Mouse (Mus musculus): ENCODE measurements at regions not wholly inside any gene's neighbourhood (a gene's known extent, or its start where the extent isn't known, plus 50 kb on each side); places are given as distances from the start of the nearest gene placed in this dataset.

DNA sequence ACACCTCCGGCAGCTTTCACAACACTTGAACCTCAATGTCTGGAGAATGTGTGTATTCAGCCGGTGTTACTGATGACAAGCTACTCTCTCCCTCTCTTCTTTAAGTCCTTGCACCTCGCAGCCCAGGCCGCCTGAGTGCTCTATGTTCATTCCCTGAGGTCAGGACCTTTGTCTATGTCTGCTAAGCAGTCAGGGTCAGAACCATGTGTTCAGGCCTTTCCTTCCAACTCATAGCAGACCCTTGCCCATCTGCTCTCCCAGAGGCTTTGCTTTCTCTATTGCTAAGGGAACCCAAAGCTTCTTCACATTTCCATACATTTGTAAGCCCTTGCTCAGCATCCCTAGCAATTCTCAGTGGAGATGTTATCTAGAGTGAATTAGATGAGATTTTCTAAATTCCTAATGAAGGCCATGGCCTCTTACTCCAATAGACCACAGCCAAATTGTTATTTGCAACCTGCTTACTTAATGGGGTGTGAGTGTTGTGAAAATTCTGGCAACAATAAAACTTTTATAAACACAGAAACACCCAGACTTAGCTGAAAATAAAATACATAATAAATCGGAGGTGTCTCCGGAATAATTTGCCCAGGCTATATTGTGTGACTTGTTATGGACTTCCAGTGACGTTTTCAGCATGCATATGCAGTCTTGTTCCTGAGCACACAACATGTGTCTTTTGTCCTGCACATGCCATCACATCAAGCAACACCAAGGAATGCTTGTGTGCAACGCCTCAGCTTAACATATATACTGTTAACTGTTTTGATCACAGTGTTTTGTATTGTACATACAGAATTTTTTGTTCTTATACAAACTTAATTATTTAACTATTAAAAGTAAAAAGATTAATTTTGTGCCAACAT lies 321.2 kb downstream of the 1190002N15Rik start:
- no peak overlapping the region for H3K4me2 ChIP-seq (replicated peaks)
- H3K9ac ChIP-seq, result no peak overlapping the region
- no peaks in the 10 kb centered on the region for H3K27me3 ChIP-seq (replicated peaks)
- H3K9me3 ChIP-seq, result no peaks in the 10 kb centered on the region
- no peak for ATAC-seq (ENCODE audit: low FRiP score, low read depth)
- 78% methylated on average over 8 of the region's 8 CpGs for WGBS
- no peaks in the 10 kb centered on the region for H3K36me3 ChIP-seq
- no peak overlapping the region for H3K4me3 ChIP-seq
- no peaks in the 10 kb centered on the region for H3K4me1 ChIP-seq
- H3K27ac ChIP-seq, result no peak overlapping the region

DNA sequence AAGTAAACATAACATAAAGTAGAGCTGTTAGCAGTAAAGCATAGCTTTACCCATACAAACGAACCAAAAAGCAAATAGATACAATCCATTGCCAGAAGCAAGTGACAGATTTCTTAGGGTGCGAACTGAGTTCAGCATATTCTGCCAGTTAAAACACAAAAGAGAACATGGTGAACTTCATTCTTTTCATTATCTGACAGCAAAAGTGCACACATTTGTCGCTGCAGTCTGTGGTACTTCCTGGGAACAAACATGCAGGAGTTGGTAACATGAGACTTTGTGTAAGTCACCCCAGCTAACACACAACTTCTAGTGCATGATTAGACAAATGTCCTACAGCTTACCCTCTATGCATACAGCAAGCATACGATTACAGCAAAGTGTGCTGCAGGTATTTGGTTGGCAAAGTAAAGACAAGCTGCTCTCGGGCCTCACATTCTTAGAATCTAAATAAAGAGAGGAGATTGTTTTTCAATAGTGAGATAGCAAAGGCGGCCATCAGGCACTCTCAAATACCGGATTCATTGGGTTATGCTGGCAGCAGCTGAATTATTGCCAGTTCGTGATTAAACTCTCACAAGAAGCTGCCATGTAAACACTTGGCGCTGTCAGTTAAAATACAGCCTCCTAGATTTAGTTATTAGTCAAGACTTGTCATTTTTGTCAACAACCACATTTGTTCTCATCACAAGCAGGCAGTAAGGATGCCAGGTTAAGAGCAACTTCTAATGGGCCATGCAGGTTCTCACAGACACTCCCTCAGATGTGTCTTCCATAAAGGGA lies 327.2 kb downstream of the 1190002N15Rik start:
- 80% methylated on average over 9 of the region's 9 CpGs for WGBS
- H3K4me1 ChIP-seq, result no peaks in the 10 kb centered on the region
- no peak for ATAC-seq (ENCODE audit: low FRiP score, low read depth)
- no peak overlapping the region for H3K4me2 ChIP-seq (replicated peaks)
- H3K9me3 ChIP-seq, result no peaks in the 10 kb centered on the region
- H3K4me3 ChIP-seq, result no peak overlapping the region
- H3K27ac ChIP-seq, result no peak overlapping the region
- H3K9ac ChIP-seq, result no peak overlapping the region
- no peaks in the 10 kb centered on the region for H3K36me3 ChIP-seq
- no peaks in the 10 kb centered on the region for H3K27me3 ChIP-seq (replicated peaks)

DNA sequence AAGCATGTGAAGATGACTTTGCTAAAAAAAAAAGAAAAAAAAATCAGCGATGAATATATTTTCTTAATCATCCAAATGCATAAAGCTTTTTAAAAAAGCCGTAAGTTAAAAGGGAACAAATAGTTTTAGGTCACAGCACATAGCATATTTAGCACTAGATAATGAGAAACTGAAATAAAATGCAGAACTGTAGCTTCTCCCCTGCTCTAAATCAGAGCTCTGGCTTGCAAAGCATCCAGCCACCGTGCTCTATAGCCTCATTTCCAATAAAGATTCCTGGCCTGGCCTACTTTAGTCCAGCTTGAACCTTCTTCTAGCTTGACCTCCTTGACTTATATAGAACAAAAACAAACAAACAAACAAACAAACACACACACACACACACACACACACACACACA lies 328.9 kb downstream of the 1190002N15Rik start:
- no peaks in the 10 kb centered on the region for H3K4me1 ChIP-seq
- WGBS, result 88% methylated on average over 3 of the region's 3 CpGs
- H3K4me2 ChIP-seq (replicated peaks), result no peak overlapping the region
- ATAC-seq (ENCODE audit: low FRiP score, low read depth), result no peak
- no peak overlapping the region for H3K27ac ChIP-seq
- H3K4me3 ChIP-seq, result no peak overlapping the region
- no peaks in the 10 kb centered on the region for H3K27me3 ChIP-seq (replicated peaks)
- no peak overlapping the region for H3K9ac ChIP-seq
- H3K36me3 ChIP-seq, result no peaks in the 10 kb centered on the region
- no peaks in the 10 kb centered on the region for H3K9me3 ChIP-seq

DNA sequence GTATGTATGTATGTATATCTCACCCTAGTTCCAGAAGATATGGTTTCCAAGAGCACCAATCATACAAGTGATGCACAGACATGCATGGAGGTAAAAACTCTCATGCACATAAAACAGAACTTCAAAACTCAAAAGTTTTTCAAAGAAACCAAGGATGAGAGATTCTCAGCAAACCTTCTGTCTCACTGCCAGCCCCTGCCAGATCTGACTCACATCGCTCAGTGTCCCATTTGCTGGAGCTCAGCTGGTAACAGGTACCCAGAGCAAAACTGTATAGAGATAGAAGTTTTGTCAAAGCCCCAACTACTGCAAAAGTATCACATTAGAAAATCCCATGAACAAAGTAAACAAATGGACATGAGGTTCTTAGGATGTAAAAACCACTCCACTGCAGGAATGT lies 337.0 kb downstream of the 1190002N15Rik start:
- Histone ChIP-seq H3K27me3 (replicated peaks) (no peaks in the 10 kb centered on the region), H3K36me3 (no peaks in the 10 kb centered on the region), H3K4me1 (no peaks in the 10 kb centered on the region), H3K9ac (no peak overlapping the region), H3K4me2 (replicated peaks) (no peak overlapping the region), H3K4me3 (no peak overlapping the region), H3K9me3 (no peaks in the 10 kb centered on the region), H3K27ac (no peak overlapping the region)
- WGBS, result 96% methylated on average over 1 of the region's 1 CpGs
- no peak for ATAC-seq (ENCODE audit: low FRiP score, low read depth)

DNA sequence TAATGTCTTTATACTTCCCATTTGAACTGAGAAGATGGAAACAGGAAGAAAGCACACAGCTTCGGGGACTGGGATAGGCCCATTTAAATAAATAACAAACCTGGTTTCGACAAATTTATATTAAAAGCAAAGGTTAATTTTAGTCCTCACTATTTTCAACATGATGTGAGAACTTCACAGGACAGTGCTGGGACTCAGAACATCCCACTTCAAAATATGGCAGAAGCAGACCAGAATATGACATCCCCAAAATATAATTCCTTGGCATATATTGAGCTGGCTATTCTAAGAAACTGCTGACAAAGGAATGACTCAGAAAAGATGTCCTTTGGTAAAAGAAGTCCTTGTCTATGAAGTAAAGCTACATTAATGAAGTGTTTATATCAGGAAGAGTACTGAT lies 338.0 kb downstream of the 1190002N15Rik start:
- no peak overlapping the region for H3K27ac ChIP-seq
- no peaks in the 10 kb centered on the region for H3K4me1 ChIP-seq
- no peak overlapping the region for H3K9ac ChIP-seq
- 92% methylated on average over 2 of the region's 2 CpGs for WGBS
- H3K27me3 ChIP-seq (replicated peaks), result no peaks in the 10 kb centered on the region
- H3K4me2 ChIP-seq (replicated peaks), result no peak overlapping the region
- H3K9me3 ChIP-seq, result no peaks in the 10 kb centered on the region
- ATAC-seq (ENCODE audit: low FRiP score, low read depth), result no peak
- H3K4me3 ChIP-seq, result no peak overlapping the region
- no peaks in the 10 kb centered on the region for H3K36me3 ChIP-seq

DNA sequence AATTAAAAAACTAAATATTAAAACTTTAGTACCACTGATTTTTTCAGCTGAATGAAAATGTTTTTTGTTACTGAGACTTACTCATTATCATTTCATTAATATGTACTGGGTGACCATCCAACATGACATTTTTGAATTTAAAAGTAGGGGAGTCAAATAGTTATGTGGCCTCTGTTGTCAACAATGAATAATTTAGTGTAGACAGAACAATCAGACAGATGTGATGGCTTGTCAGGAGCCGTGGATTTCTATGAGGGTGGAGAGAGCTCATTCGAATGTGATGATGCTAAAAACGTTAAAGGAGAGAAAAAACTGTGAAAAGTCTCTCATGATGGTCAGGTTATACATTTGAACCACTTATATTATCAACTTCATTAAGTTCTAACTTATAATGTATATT lies 346.8 kb downstream of the 1190002N15Rik start:
- no peak overlapping the region for H3K27ac ChIP-seq
- no peak for ATAC-seq (ENCODE audit: low FRiP score, low read depth)
- H3K4me3 ChIP-seq, result no peak overlapping the region
- no peaks in the 10 kb centered on the region for H3K4me1 ChIP-seq
- no peaks in the 10 kb centered on the region for H3K9me3 ChIP-seq
- H3K9ac ChIP-seq, result no peak overlapping the region
- WGBS, result 62% methylated on average over 3 of the region's 3 CpGs
- no peaks in the 10 kb centered on the region for H3K36me3 ChIP-seq
- H3K27me3 ChIP-seq (replicated peaks), result no peaks in the 10 kb centered on the region
- no peak overlapping the region for H3K4me2 ChIP-seq (replicated peaks)

DNA sequence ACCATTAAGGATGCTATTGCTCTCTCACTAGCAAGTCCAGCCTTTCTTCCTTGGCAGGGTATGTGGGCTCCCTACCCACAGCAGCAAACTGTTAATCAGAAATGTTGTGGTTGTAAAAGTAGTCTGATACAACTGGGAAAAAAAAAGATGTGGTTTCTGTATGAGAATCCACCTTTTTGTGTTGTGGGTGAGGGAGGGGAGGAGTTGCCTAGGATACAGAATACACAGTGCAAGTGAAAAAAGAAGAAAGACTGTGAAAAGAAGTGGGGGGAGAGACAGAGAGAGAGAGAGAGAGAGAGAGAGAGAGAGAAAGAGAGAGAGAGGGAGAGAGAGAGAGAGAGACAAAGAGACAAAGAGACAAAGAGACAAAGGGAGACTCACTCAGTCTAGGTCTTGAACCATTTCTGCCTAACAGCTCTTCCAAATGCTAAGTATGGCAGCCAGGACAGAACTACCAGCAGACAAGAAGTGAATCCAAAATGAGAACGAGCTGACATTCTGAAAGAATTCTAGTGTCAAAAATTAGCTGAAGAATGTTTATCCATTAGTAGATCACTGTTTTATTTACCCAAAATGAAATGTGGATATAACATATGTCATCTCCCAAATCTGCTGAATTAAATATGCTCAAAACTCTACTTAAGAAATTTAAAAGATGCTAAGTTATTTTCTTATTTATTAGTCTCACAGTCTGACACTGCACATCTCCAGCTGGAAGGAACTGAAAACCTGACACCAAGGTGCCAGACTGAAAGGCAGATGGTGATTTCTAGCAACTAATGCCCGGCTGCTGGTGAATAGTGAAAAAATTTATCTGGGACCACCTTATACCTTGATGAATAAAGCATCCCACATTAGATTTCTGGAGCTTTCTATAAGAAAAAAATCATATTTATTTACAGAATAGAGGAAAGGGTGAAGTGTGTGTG lies 347.7 kb downstream of the 1190002N15Rik start:
- Histone ChIP-seq H3K9me3 (no peaks in the 10 kb centered on the region), H3K36me3 (no peaks in the 10 kb centered on the region), H3K4me1 (no peaks in the 10 kb centered on the region), H3K9ac (no peak overlapping the region), H3K4me2 (replicated peaks) (no peak overlapping the region), H3K4me3 (no peak overlapping the region), H3K27ac (no peak overlapping the region), H3K27me3 (replicated peaks) (no peaks in the 10 kb centered on the region)
- 72% methylated on average over 2 of the region's 2 CpGs for WGBS
- ATAC-seq (ENCODE audit: low FRiP score, low read depth), result no peak

DNA sequence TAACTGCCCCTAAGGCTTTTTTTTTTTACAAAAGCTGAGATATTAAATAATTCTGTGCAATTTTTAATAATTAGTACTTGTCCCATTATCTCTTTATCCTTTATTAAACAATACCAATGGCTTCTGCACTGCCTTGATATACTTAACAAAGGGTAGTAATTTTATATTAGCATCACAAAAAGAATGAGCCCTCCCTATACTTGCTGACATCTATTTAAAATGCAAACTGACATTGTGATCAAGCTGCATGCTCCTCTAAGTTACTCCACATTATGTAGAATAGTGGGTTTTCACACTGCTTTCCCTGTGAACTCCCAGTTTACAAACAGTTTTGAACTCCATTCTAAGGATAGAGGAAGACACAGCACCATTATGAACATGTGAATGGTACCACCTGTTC lies 349.8 kb downstream of the 1190002N15Rik start:
- no peak for ATAC-seq (ENCODE audit: low FRiP score, low read depth)
- no peaks in the 10 kb centered on the region for H3K9me3 ChIP-seq
- H3K27ac ChIP-seq, result no peak overlapping the region
- H3K36me3 ChIP-seq, result no peaks in the 10 kb centered on the region
- H3K4me3 ChIP-seq, result no peak overlapping the region
- H3K9ac ChIP-seq, result no peak overlapping the region
- no peaks in the 10 kb centered on the region for H3K27me3 ChIP-seq (replicated peaks)
- H3K4me1 ChIP-seq, result no peaks in the 10 kb centered on the region
- H3K4me2 ChIP-seq (replicated peaks), result no peak overlapping the region

DNA sequence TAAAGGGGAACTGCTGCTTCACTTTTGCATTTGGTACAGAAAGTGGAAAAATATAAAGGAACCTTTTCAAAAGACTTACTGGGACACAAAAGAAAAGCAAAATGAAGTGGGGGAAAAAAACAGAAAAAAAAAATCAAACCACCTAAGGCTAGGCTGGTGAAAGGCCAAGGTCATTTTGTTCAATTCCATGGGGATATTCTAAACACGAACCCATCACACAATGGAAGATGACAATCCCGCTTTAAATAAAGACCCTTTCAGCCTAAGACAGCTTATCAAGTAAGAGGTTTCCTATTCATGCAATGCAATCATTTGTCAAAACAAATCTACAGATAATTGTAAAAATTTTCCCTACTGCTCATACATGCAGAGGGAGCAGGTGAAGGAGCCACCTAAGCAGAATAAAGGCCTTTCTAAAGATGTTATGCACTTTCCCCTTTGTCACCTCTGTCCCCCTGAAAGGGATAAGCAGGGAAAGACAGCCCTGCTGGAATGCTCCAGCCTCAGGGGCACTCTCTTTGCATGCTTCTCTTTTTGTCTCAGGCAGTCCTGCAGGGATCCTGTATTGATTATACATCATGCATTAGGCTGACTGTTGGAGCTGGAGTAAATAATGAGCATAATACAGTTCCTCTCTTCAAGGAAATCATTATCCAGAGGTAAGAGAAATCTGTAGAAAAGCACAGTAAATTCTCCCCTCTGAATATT lies 367.8 kb downstream of the 1190002N15Rik start:
- 74% methylated on average over 2 of the region's 2 CpGs for WGBS
- Histone ChIP-seq H3K9me3 (no peaks in the 10 kb centered on the region), H3K4me3 (no peak overlapping the region), H3K4me2 (replicated peaks) (no peak overlapping the region), H3K36me3 (no peaks in the 10 kb centered on the region), H3K4me1 (no peaks in the 10 kb centered on the region), H3K27me3 (replicated peaks) (no peaks in the 10 kb centered on the region), H3K27ac (no peak overlapping the region), H3K9ac (no peak overlapping the region)
- no peak for ATAC-seq (ENCODE audit: low FRiP score, low read depth)

DNA sequence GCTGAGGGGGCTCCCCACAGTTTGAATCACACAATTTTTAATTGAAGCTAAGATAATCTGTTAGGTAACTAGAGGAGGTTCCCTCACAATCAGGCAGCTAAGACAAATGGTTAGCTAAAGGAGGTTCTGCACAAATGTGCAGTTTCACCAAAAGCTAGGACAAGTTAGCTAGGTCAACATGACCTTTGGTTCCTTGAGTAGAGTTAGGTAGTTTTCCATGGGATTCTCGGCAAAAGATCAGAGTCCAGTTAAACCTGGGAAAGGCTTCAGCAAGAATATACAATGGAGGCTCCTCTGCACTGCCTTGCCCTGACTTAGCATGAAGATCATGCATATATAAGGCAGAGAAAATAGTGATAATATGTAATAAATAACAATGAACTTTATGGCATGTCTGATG lies 374.2 kb downstream of the 1190002N15Rik start:
- no peak overlapping the region for H3K9ac ChIP-seq
- no peaks in the 10 kb centered on the region for H3K4me1 ChIP-seq
- no peak overlapping the region for H3K4me3 ChIP-seq
- 98% methylated on average over 1 of the region's 1 CpGs for WGBS
- H3K36me3 ChIP-seq, result no peaks in the 10 kb centered on the region
- no peaks in the 10 kb centered on the region for H3K9me3 ChIP-seq
- no peak overlapping the region for H3K27ac ChIP-seq
- no peak overlapping the region for H3K4me2 ChIP-seq (replicated peaks)
- ATAC-seq (ENCODE audit: low FRiP score, low read depth), result no peak
- H3K27me3 ChIP-seq (replicated peaks), result no peaks in the 10 kb centered on the region

DNA sequence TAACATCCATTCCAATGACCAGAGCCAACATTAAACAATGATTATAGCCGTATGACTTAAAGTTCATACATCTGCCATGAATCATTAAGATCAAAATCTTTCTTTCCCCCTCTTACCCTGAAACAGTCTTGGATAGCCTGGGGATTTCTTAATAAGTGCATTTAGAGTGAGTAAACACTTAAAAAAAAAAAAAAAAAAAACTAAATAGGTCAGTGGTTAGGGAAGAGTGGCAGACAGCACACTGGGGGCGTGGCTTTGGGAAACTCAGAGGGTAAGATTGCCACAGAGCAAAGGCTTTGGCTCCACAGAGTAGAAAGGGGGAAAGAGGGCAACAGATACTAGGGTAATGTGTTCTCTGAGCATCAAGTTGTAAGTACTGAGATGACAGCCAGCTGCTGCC lies 382.3 kb downstream of the 1190002N15Rik start:
- H3K4me1 ChIP-seq, result no peaks in the 10 kb centered on the region
- whole genome bisulfite sequencing, result 82% methylated on average over 2 of the region's 2 CpGs
- no peak overlapping the region for H3K4me2 ChIP-seq (replicated peaks)
- H3K4me3 ChIP-seq, result no peak overlapping the region
- H3K27me3 ChIP-seq (replicated peaks), result no peaks in the 10 kb centered on the region
- no peak overlapping the region for H3K9ac ChIP-seq
- no peak for ATAC-seq (ENCODE audit: low FRiP score, low read depth)
- no peak overlapping the region for H3K27ac ChIP-seq
- no peaks in the 10 kb centered on the region for H3K9me3 ChIP-seq
- no peaks in the 10 kb centered on the region for H3K36me3 ChIP-seq
